Mouse (Mus musculus) brain, embryonic 14.5 days (tissue): ENCODE results near the gene Bdkrb2.

Source experiments
- CTCF ChIP-seq: fragments of 200-500 bp; IDR thresholded peaks from 2 replicates; pipeline ENCODE4 v1.5.1; 2012; ENCODE audit warnings: inconsistent platforms, mild to moderate bottlenecking, moderate library complexity, borderline replicate concordance; ENCODE audit not compliant: insufficient read depth, insufficient read length; ENCODE audit errors: extremely low read depth
- POLR2A ChIP-seq: fragments of 200-500 bp; IDR thresholded peaks from 2 replicates; pipeline ENCODE4 v1.6.1; 2012; ENCODE audit warnings: mild to moderate bottlenecking, inconsistent platforms, borderline replicate concordance; ENCODE audit not compliant: poor library complexity, insufficient read depth, insufficient read length, severe bottlenecking; ENCODE audit errors: extremely low read depth

DNA sequence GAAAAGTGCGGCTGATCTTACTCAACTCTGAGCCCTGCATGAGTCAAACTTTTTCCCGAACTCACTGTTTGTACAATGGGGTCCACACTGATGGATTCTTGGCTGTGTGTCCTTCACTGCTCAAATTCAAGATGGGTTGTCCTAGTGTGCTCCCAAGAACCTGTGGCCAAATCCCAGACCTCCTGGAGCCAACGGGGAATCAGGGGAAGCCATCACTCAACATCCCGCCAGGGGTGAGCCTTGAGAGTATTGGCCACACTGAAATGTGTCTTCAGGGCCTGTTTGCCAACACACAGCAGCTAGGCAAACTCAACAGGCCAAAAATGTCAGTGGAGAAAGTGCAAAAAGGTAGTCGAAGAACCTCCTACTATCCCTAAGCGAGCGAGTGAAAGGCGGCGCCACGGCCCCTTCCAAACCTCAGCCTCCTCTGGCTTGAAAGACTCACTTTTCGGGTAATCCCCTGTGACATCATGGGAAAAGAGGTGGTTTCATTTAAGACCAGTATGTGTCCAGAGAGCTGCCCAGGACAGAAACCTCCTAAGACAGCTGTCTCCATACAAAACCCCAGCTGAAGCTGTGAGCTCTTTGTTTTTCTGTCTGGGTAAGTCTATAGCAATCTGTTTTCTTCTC, 39.7 kb downstream of the Bdkrb2 start, which contains the start of gene Bdkrb1:
- no peak for TF ChIP-seq CTCF
- no peak for TF ChIP-seq POLR2A
